Mouse (Mus musculus): Measurements from ENCODE around the gene Stip1. TPM values are rescaled to one million over a fixed set of nuclear protein-coding genes. Genes with fewer than 3 reads are reported as not detected.
"Not testable (repeated sequence)": the region's sequence is repeated elsewhere in the genome, so short reads cannot be mapped to it uniquely, and the experiment has no call there.

Gene Stip1
- polyA plus RNA-seq, 1 experiment from 2014 or later, result 131 TPM

DNA sequence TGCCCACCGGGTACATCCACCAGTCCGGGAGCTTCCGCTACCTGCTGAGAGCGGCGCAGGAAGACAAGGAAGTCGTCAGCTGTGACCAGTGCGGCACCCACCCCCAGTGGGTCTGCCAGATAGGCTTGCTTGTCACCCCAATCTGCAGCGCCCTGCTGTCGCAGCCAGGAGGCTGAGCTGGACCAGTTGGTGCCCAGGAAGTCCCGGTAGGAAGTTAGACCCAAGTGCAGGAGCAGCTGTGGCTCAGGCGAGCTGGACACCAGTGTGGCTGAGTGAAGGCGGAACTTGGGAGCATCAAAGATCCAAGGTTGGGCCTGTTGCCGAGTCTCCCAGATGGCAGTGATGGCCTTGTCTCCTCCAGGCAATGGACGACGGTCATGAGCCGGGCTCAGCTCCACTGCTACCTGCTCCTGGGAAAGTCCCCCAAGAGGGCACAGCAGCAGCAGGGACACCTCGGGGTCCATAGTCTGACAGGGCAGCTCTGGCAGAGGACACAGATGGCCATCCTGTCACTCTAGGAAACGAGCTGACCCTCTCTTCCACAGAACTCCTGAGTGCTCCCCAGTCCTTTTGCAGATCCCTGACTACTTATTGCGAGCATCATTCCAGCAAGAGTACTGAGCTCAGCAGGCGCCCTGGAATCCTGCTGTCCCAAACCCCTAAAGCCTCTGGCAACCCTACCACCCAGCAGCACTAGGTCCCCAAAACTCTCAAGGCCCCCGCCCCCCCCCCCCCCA lies 44.3 kb downstream of the Stip1 start:
- no peak for ATAC-seq (replicated peaks; ENCODE audit: low FRiP score, low read depth)
- Histone ChIP-seq H3K27ac (peak overlapping the region; percentile 50), H3K4me3 (replicated peaks; ENCODE audit: low read depth, low read length) (peak overlapping the region; percentile 56), H3K4me2 (ENCODE audit: low read length) (peak overlapping the region; percentile 90), H3K27me3 (ENCODE audit: insufficient read depth, low read length) (no peaks in the 10 kb centered on the region), H3K9me3 (replicated peaks; ENCODE audit: low read length) (no peaks in the 10 kb centered on the region), H3K4me1 (replicated peaks; ENCODE audit: insufficient read depth, low read length) (peaks cover 31% of the 10 kb centered on the region), H3K36me3 (ENCODE audit: insufficient read depth, low read length) (peaks cover 11% of the 10 kb centered on the region; the same call in 1 of the 2 replicates), H3K9ac (ENCODE audit: low read depth, low read length) (peak overlapping the region; percentile 70)
- 43% methylated on average over 21 of the region's 21 CpGs for whole genome bisulfite sequencing
- peak; percentile 17; the same call in 1 of the 2 replicates for TF ChIP-seq CTCF (IDR thresholded peaks at IDR 0.05; ENCODE audit: low read depth)
- no peak for DNase-seq (ENCODE audit: low spot score)

- 64% methylated on average over 8 of the region's 8 CpGs for WGBS
- H3K4me1 ChIP-seq (replicated peaks; ENCODE audit: insufficient read depth, low read length), result peaks cover 31% of the 10 kb centered on the region
Measured at GRCm38 (mm10) chr19:6994489-6994888, 45.3 kb downstream of the Stip1 start.

DNA sequence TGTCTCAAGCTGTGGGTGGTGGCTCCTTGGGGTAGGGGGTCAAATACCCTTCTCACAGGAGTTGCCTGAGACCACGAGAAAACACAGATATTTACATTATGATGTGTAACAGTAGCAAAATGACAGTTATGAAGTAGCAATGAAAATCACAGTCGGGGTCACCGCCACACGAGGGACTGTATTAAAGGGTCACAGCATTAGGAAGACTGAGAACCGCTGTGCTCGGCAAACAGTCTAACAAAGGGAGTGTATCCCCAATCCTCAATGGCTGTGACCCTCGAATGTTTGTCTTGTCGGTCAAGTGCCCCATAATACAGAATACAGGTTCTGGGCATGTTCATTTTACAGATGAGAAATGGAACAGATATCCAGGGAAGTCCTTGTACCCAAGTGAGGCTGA lies 45.8 kb downstream of the Stip1 start:
- H3K4me3 ChIP-seq (replicated peaks; ENCODE audit: low read depth, low read length), result no peak overlapping the region
- peaks cover 31% of the 10 kb centered on the region for H3K4me1 ChIP-seq (replicated peaks; ENCODE audit: insufficient read depth, low read length)
- no peaks in the 10 kb centered on the region for H3K9me3 ChIP-seq (replicated peaks; ENCODE audit: low read length)
- H3K9ac ChIP-seq (ENCODE audit: low read depth, low read length), result no peak overlapping the region
- no peak for TF ChIP-seq CTCF (IDR thresholded peaks at IDR 0.05; ENCODE audit: low read depth)
- WGBS, result 82% methylated on average over 8 of the region's 8 CpGs
- H3K36me3 ChIP-seq (ENCODE audit: insufficient read depth, low read length), result 0 out of 2 replicates have a peak, but pooled peaks cover 3% of the 10 kb centered on the region
- no peak overlapping the region for H3K27ac ChIP-seq
- no peak overlapping the region for H3K4me2 ChIP-seq (ENCODE audit: low read length)
- H3K27me3 ChIP-seq (ENCODE audit: insufficient read depth, low read length), result no peaks in the 10 kb centered on the region
- ATAC-seq (replicated peaks; ENCODE audit: low FRiP score, low read depth) (no peak), DNase-seq (ENCODE audit: low spot score) (no peak)

More at GRCm38 (mm10) chr19:6994489-6994888, 45.3 kb downstream of the Stip1 start:
- Histone ChIP-seq H3K9ac (ENCODE audit: low read depth, low read length) (no peak overlapping the region), H3K4me3 (replicated peaks; ENCODE audit: low read depth, low read length) (0 out of 2 replicates have a peak overlapping the region, but pooled peaks have one; percentile 3), H3K27ac (no peak overlapping the region), H3K4me2 (ENCODE audit: low read length) (peak overlapping the region; percentile 90), H3K36me3 (ENCODE audit: insufficient read depth, low read length) (peaks cover 7% of the 10 kb centered on the region; the same call in 1 of the 2 replicates), H3K9me3 (replicated peaks; ENCODE audit: low read length) (no peaks in the 10 kb centered on the region), H3K27me3 (ENCODE audit: insufficient read depth, low read length) (no peaks in the 10 kb centered on the region)
- DNase-seq (ENCODE audit: low spot score) (no peak), ATAC-seq (replicated peaks; ENCODE audit: low FRiP score, low read depth) (no peak)
- TF ChIP-seq CTCF (IDR thresholded peaks at IDR 0.05; ENCODE audit: low read depth), result no peak

GRCm38 (mm10) chr19:6993011-6993770 lies 46.6 kb downstream of the Stip1 start:
- H3K9me3 ChIP-seq (replicated peaks; ENCODE audit: low read length), result no peaks in the 10 kb centered on the region
- H3K4me2 ChIP-seq (ENCODE audit: low read length), result peak overlapping the region; percentile 97
- H3K36me3 ChIP-seq (ENCODE audit: insufficient read depth, low read length), result no peaks in the 10 kb centered on the region
- peak overlapping the region; percentile 68 for H3K9ac ChIP-seq (ENCODE audit: low read depth, low read length)
- peak overlapping the region; percentile 53 for H3K4me3 ChIP-seq (replicated peaks; ENCODE audit: low read depth, low read length)
- DNase-seq (ENCODE audit: low spot score) (no peak), ATAC-seq (replicated peaks; ENCODE audit: low FRiP score, low read depth) (no peak)
- WGBS, result 61% methylated on average over 14 of the region's 14 CpGs
- peaks cover 31% of the 10 kb centered on the region for H3K4me1 ChIP-seq (replicated peaks; ENCODE audit: insufficient read depth, low read length)
- no peak for TF ChIP-seq CTCF (IDR thresholded peaks at IDR 0.05; ENCODE audit: low read depth)
- no peaks in the 10 kb centered on the region for H3K27me3 ChIP-seq (ENCODE audit: insufficient read depth, low read length)
- peak overlapping the region; percentile 73 for H3K27ac ChIP-seq

GRCm38 (mm10) chr19:6992011-6992858 lies 47.5 kb downstream of the Stip1 start, which contains the start of gene Dnajc4:
Gene Dnajc4 (minus strand): TSS chr19:6992572.
- peak within 1 kb of the TSS; percentile 68 for H3K9ac ChIP-seq (ENCODE audit: low read depth, low read length)
- peak within 1 kb of the TSS; percentile 53 for H3K4me3 ChIP-seq (replicated peaks; ENCODE audit: low read depth, low read length)
- peak; percentile 93 for ATAC-seq (replicated peaks; ENCODE audit: low FRiP score, low read depth)
- H3K4me2 ChIP-seq (ENCODE audit: low read length), result peak within 1 kb of the TSS; percentile 97
- 1% methylated on average over 37 of the region's 37 CpGs for WGBS
- peak; percentile 38 for TF ChIP-seq CTCF (IDR thresholded peaks at IDR 0.05; ENCODE audit: low read depth)
- no peaks in the 10 kb centered on the region for H3K36me3 ChIP-seq (ENCODE audit: insufficient read depth, low read length)
- H3K27ac ChIP-seq, result peak within 1 kb of the TSS; percentile 73
- H3K4me1 ChIP-seq (replicated peaks; ENCODE audit: insufficient read depth, low read length), result peaks cover 30% of the 10 kb centered on the region
- DNase-seq (ENCODE audit: low spot score), result peak; percentile 99
- no peaks in the 10 kb centered on the region for H3K9me3 ChIP-seq (replicated peaks; ENCODE audit: low read length)
- no peaks in the 10 kb centered on the region for H3K27me3 ChIP-seq (ENCODE audit: insufficient read depth, low read length)

DNA sequence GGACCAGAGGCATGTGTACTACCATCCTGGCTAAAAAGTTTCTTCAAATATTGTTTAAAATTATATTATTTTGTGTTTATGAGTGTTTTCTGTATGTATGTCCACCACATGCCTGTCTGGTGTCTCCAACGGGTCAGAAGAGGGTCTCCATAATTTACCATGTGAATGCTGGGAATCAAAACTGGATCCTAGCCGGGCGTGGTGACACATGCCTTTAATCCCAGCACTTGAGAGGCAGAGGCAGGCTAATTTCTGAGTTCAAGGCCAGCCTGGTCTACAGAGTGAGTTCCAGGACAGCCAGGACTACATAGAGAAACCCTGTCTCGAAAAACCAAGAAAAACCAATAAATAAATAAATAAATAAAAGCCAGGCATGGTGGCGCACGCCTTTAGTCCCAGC lies 48.6 kb downstream of the Stip1 start:
- not testable (repeated sequence) for H3K4me3 ChIP-seq (replicated peaks; ENCODE audit: low read depth, low read length); ATAC-seq (replicated peaks; ENCODE audit: low FRiP score, low read depth); H3K27me3 ChIP-seq (ENCODE audit: insufficient read depth, low read length); H3K27ac ChIP-seq; H3K4me2 ChIP-seq (ENCODE audit: low read length); DNase-seq (ENCODE audit: low spot score); H3K9ac ChIP-seq (ENCODE audit: low read depth, low read length); H3K9me3 ChIP-seq (replicated peaks; ENCODE audit: low read length); H3K36me3 ChIP-seq (ENCODE audit: insufficient read depth, low read length)
- H3K4me1 ChIP-seq (replicated peaks; ENCODE audit: insufficient read depth, low read length), result peaks cover 29% of the 10 kb centered on the region
- WGBS, result 94% methylated on average over 6 of the region's 6 CpGs

All from kidney, postnatal 0 days (tissue).